Mouse (Mus musculus) layer of hippocampus, postnatal 25 days (tissue): ENCODE data around the gene Rbm6. TPM values are rescaled to one million over a fixed set of nuclear protein-coding genes. Genes with fewer than 3 reads are reported as not detected.

Source experiments
- total RNA-seq, 2 experiments: library from RNA; stranded (reverse); gene quantifications; 2 replicates each; pipeline ENCODE4 v1.2.3; 2021

Rbm6 gene
- total RNA-seq, 2 experiments from 2014 or later = 52.3 to 59.6 TPM

Other genes starting within 250 kb of the Rbm6 start
- 100 to 1,000 TPM; 208 to 223 TPM for gene Gnai2, start 237.9 kb downstream of the Rbm6 start, total RNA-seq
- gene Slc38a3, start 203.7 kb downstream of the Rbm6 start, total RNA-seq = 10 to 100 TPM; 57.8 to 66.2 TPM
- gene Gnat1, start 193.5 kb downstream of the Rbm6 start, total RNA-seq = not detected
- 1 to 10 TPM; 2.9 to 4.2 TPM for gene Sema3f, start 162.8 kb downstream of the Rbm6 start, total RNA-seq
- gene Rbm5, start 102.2 kb downstream of the Rbm6 start, total RNA-seq = 100 to 1,000 TPM; 117 to 159 TPM
- 10 to 100 TPM; 24.4 to 25.1 TPM for gene Mon1a, start 14.9 kb upstream of the Rbm6 start, total RNA-seq
- 1 to 10 TPM; 1.6 to 2.6 TPM for gene Mst1r, start 33.6 kb upstream of the Rbm6 start, total RNA-seq
- gene Actl11, start 55.2 kb upstream of the Rbm6 start, total RNA-seq = not detected
- gene Camkv, start 62.4 kb upstream of the Rbm6 start, total RNA-seq = 100 to 1,000 TPM; 509 to 559 TPM
- gene Traip, start 76.9 kb upstream of the Rbm6 start, total RNA-seq = 10 to 100 TPM; 17.2 to 19.1 TPM
- 1 to 10 TPM; 3.8 to 5.2 TPM for gene Uba7, start 102.3 kb upstream of the Rbm6 start, total RNA-seq
- gene Gm20661, start 109.8 kb upstream of the Rbm6 start, total RNA-seq = 1 to 10 TPM; 1.0 to 1.4 TPM
- 10 to 100 TPM; 12.0 to 13.6 TPM for gene Inka1, start 112.6 kb upstream of the Rbm6 start, total RNA-seq
- gene Cdhr4, start 119.3 kb upstream of the Rbm6 start, total RNA-seq = 1 to 10 TPM; 3.3 to 5.3 TPM
- 1 to 10 TPM in 1 of 2 experiments, not detected in 1; 3.5 TPM for gene Gm20662, start 123.1 kb upstream of the Rbm6 start, total RNA-seq
- gene Ip6k1, start 129.3 kb upstream of the Rbm6 start, total RNA-seq = 100 to 1,000 TPM; 220 to 228 TPM
- 10 to 100 TPM; 14.5 to 17.2 TPM for gene Gmppb, start 176.0 kb upstream of the Rbm6 start, total RNA-seq
- 1 to 10 TPM; 2.0 to 2.2 TPM for gene Amigo3, start 179.9 kb upstream of the Rbm6 start, total RNA-seq
- not detected for gene Mst1, start 207.2 kb upstream of the Rbm6 start, total RNA-seq
- gene Rnf123, start 210.1 kb upstream of the Rbm6 start, total RNA-seq = 10 to 100 TPM; 95.1 to 97.3 TPM
- gene Apeh, start 221.4 kb upstream of the Rbm6 start, total RNA-seq = 10 to 100 TPM; 32.0 to 32.7 TPM